Mouse (Mus musculus) ovary, postnatal 36 days (tissue): ENCODE measurements around the gene Psmc3.

Experiments used
- DNase-seq: peaks from one replicate; pipeline ENCODE4 v3.0.0; 2022; ENCODE audit warnings: low spot score, mixed read lengths

The Psmc3 gene

GRCm38 (mm10) chr2:91053181-91053933, 452 bp upstream of the Psmc3 start:
- no peak for DNase-seq

- DNase-seq = no peak
These were observed 4.6 kb downstream of the Psmc3 start for GRCm38 (mm10) chr2:91058435-91058834.

GRCm38 (mm10) chr2:91059376-91059775, 5.6 kb downstream of the Psmc3 start:
- no peak for DNase-seq

- DNase-seq = no peak
These were observed 6.9 kb downstream of the Psmc3 start for GRCm38 (mm10) chr2:91060544-91061355.

GRCm38 (mm10) chr2:91061849-91062481, 8.2 kb downstream of the Psmc3 start:
- DNase-seq = no peak

- DNase-seq = no peak
These were observed 9.2 kb downstream of the Psmc3 start for GRCm38 (mm10) chr2:91062779-91063606.

- no peak for DNase-seq
These were observed 10.4 kb downstream of the Psmc3 start for GRCm38 (mm10) chr2:91064211-91064610.

GRCm38 (mm10) chr2:91065544-91065943, 11.7 kb downstream of the Psmc3 start:
- no peak for DNase-seq

GRCm38 (mm10) chr2:91066455-91066854, 12.6 kb downstream of the Psmc3 start:
- DNase-seq = no peak

GRCm38 (mm10) chr2:91068162-91068871, 14.5 kb downstream of the Psmc3 start:
- no peak for DNase-seq

- no peak for DNase-seq
These were observed 15.0 kb downstream of the Psmc3 start for GRCm38 (mm10) chr2:91068872-91069165.

GRCm38 (mm10) chr2:91069306-91070000, 15.6 kb downstream of the Psmc3 start:
- DNase-seq = no peak

GRCm38 (mm10) chr2:91070076-91070800, 16.4 kb downstream of the Psmc3 start, which contains the start of gene Slc39a13:
Gene Slc39a13 (minus strand): TSS chr2:91070417.
- DNase-seq = peak; percentile 97

- DNase-seq = no peak
These were observed 17.2 kb downstream of the Psmc3 start for GRCm38 (mm10) chr2:91071059-91071458.

GRCm38 (mm10) chr2:91072092-91072491, 18.3 kb downstream of the Psmc3 start:
- no peak for DNase-seq

GRCm38 (mm10) chr2:91077957-91078313, 24.1 kb downstream of the Psmc3 start:
- DNase-seq = no peak

- DNase-seq = no peak
These were observed 24.7 kb downstream of the Psmc3 start for GRCm38 (mm10) chr2:91078314-91079025.

- DNase-seq = no peak
These were observed 25.2 kb downstream of the Psmc3 start for GRCm38 (mm10) chr2:91079026-91079384.

GRCm38 (mm10) chr2:91080784-91081513, 27.1 kb downstream of the Psmc3 start:
- DNase-seq = no peak
